Mouse (Mus musculus): ENCODE results near the gene Strn3. TPM values are rescaled to one million over a fixed set of nuclear protein-coding genes. Genes with fewer than 3 reads are reported as not detected.
"Not testable (repeated sequence)": the region's sequence is repeated elsewhere in the genome, so short reads cannot be mapped to it uniquely, and the experiment has no call there.

Gene Strn3
- polyA plus RNA-seq, 1 experiment from 2014 or later: 51.5 TPM

- H3K9me3 ChIP-seq (ENCODE audit: control insufficient read depth, low read length): no peaks in the 10 kb centered on the region
- H3K27me3 ChIP-seq (ENCODE audit: control insufficient read depth, insufficient read depth, low read length): no peaks in the 10 kb centered on the region
- 97% methylated on average over 5 of the region's 5 CpGs for WGBS
- no peak overlapping the region for H3K27ac ChIP-seq (replicated peaks; ENCODE audit: low read depth, low read length)
- no peak for DNase-seq
- H3K4me3 ChIP-seq (replicated peaks; ENCODE audit: low read depth, low read length): no peak overlapping the region
- H3K9ac ChIP-seq (replicated peaks; ENCODE audit: low read length): no peak overlapping the region
- no peak for ATAC-seq (ENCODE audit: low FRiP score, low TSS enrichment)
- H3K4me1 ChIP-seq (ENCODE audit: control insufficient read depth, insufficient read depth, low read length): no peaks in the 10 kb centered on the region
- no peak overlapping the region for H3K4me2 ChIP-seq (ENCODE audit: low read length)
- peaks cover 53% of the 10 kb centered on the region for H3K36me3 ChIP-seq (ENCODE audit: control insufficient read depth, insufficient read depth, low read length)
Measured at GRCm38 (mm10) chr12:51612361-51612760, 79.3 kb downstream of the Strn3 start.

GRCm38 (mm10) chr12:51606138-51606537 is 85.6 kb downstream of the Strn3 start:
- H3K9me3 ChIP-seq (ENCODE audit: control insufficient read depth, low read length): no peaks in the 10 kb centered on the region
- H3K27me3 ChIP-seq (ENCODE audit: control insufficient read depth, insufficient read depth, low read length): no peaks in the 10 kb centered on the region
- no peak overlapping the region for H3K4me2 ChIP-seq (ENCODE audit: low read length)
- H3K27ac ChIP-seq (replicated peaks; ENCODE audit: low read depth, low read length): no peak overlapping the region
- H3K4me3 ChIP-seq (replicated peaks; ENCODE audit: low read depth, low read length): no peak overlapping the region
- peaks cover 26% of the 10 kb centered on the region for H3K36me3 ChIP-seq (ENCODE audit: control insufficient read depth, insufficient read depth, low read length)
- H3K4me1 ChIP-seq (ENCODE audit: control insufficient read depth, insufficient read depth, low read length): no peaks in the 10 kb centered on the region
- DNase-seq (no peak), ATAC-seq (ENCODE audit: low FRiP score, low TSS enrichment) (no peak)
- no peak overlapping the region for H3K9ac ChIP-seq (replicated peaks; ENCODE audit: low read length)
- 88% methylated on average over 4 of the region's 4 CpGs for WGBS

GRCm38 (mm10) chr12:51603306-51603705 is 88.4 kb downstream of the Strn3 start:
- no peak overlapping the region for H3K4me3 ChIP-seq (replicated peaks; ENCODE audit: low read depth, low read length)
- H3K27me3 ChIP-seq (ENCODE audit: control insufficient read depth, insufficient read depth, low read length): no peaks in the 10 kb centered on the region
- DNase-seq: no peak
- no peak for ATAC-seq (ENCODE audit: low FRiP score, low TSS enrichment)
- H3K9me3 ChIP-seq (ENCODE audit: control insufficient read depth, low read length): no peaks in the 10 kb centered on the region
- WGBS: 97% methylated on average over 10 of the region's 10 CpGs
- no peaks in the 10 kb centered on the region for H3K4me1 ChIP-seq (ENCODE audit: control insufficient read depth, insufficient read depth, low read length)
- H3K36me3 ChIP-seq (ENCODE audit: control insufficient read depth, insufficient read depth, low read length): peaks cover 18% of the 10 kb centered on the region; the same call in 1 of the 2 replicates
- no peak overlapping the region for H3K9ac ChIP-seq (replicated peaks; ENCODE audit: low read length)
- H3K27ac ChIP-seq (replicated peaks; ENCODE audit: low read depth, low read length): no peak overlapping the region
- no peak overlapping the region for H3K4me2 ChIP-seq (ENCODE audit: low read length)

- 1% methylated on average over 18 of the region's 18 CpGs for WGBS
- H3K9me3 ChIP-seq (ENCODE audit: control insufficient read depth, low read length): no peaks in the 10 kb centered on the region
- ATAC-seq (ENCODE audit: low FRiP score, low TSS enrichment): no peak; the same call in 1 of the 2 replicates
- peak; percentile 56 for DNase-seq
- 0 out of 2 replicates have a peak, but pooled peaks cover 8% of the 10 kb centered on the region for H3K4me1 ChIP-seq (ENCODE audit: control insufficient read depth, insufficient read depth, low read length)
- peak overlapping the region; percentile 60 for H3K9ac ChIP-seq (replicated peaks; ENCODE audit: low read length)
- H3K27ac ChIP-seq (replicated peaks; ENCODE audit: low read depth, low read length): no peak overlapping the region
- H3K4me3 ChIP-seq (replicated peaks; ENCODE audit: low read depth, low read length): peak overlapping the region; percentile 68
- no peaks in the 10 kb centered on the region for H3K36me3 ChIP-seq (ENCODE audit: control insufficient read depth, insufficient read depth, low read length)
- peak overlapping the region; percentile 97 for H3K4me2 ChIP-seq (ENCODE audit: low read length)
- peaks cover 38% of the 10 kb centered on the region for H3K27me3 ChIP-seq (ENCODE audit: control insufficient read depth, insufficient read depth, low read length)
Measured at GRCm38 (mm10) chr12:51594030-51594470, 97.6 kb downstream of the Strn3 start.

- no peaks in the 10 kb centered on the region for H3K36me3 ChIP-seq (ENCODE audit: control insufficient read depth, insufficient read depth, low read length)
- 0 out of 2 replicates have a peak, but pooled peaks cover 8% of the 10 kb centered on the region for H3K4me1 ChIP-seq (ENCODE audit: control insufficient read depth, insufficient read depth, low read length)
- no peaks in the 10 kb centered on the region for H3K9me3 ChIP-seq (ENCODE audit: control insufficient read depth, low read length)
- H3K9ac ChIP-seq (replicated peaks; ENCODE audit: low read length): peak within 1 kb of the TSS; percentile 60
- peaks cover 38% of the 10 kb centered on the region for H3K27me3 ChIP-seq (ENCODE audit: control insufficient read depth, insufficient read depth, low read length)
- no peak within 1 kb of the TSS for H3K27ac ChIP-seq (replicated peaks; ENCODE audit: low read depth, low read length)
- peak within 1 kb of the TSS; percentile 68 for H3K4me3 ChIP-seq (replicated peaks; ENCODE audit: low read depth, low read length)
- WGBS: under 1% methylated on average over 71 of the region's 79 CpGs
- ATAC-seq (ENCODE audit: low FRiP score, low TSS enrichment) (peak; percentile 80), DNase-seq (peak; percentile 75)
- peak within 1 kb of the TSS; percentile 97 for H3K4me2 ChIP-seq (ENCODE audit: low read length)
Measured at GRCm38 (mm10) chr12:51593229-51594029, 98.3 kb downstream of the Strn3 start, which contains the start of gene Coch. Gene Coch, plus strand, starts transcription at chr12:51593341.

GRCm38 (mm10) chr12:51592888-51593228 is 98.8 kb downstream of the Strn3 start:
- Histone ChIP-seq H3K4me3 (replicated peaks; ENCODE audit: low read depth, low read length) (peak overlapping the region; percentile 68), H3K27me3 (ENCODE audit: control insufficient read depth, insufficient read depth, low read length) (peaks cover 38% of the 10 kb centered on the region), H3K36me3 (ENCODE audit: control insufficient read depth, insufficient read depth, low read length) (no peaks in the 10 kb centered on the region), H3K27ac (replicated peaks; ENCODE audit: low read depth, low read length) (no peak overlapping the region), H3K9me3 (ENCODE audit: control insufficient read depth, low read length) (no peaks in the 10 kb centered on the region), H3K4me2 (ENCODE audit: low read length) (peak overlapping the region; percentile 97), H3K4me1 (ENCODE audit: control insufficient read depth, insufficient read depth, low read length) (0 out of 2 replicates have a peak, but pooled peaks cover 8% of the 10 kb centered on the region), H3K9ac (replicated peaks; ENCODE audit: low read length) (peak overlapping the region; percentile 60)
- WGBS: 0% methylated on average over 19 of the region's 21 CpGs
- ATAC-seq (ENCODE audit: low FRiP score, low TSS enrichment) (peak; percentile 52), DNase-seq (no peak)

GRCm38 (mm10) chr12:51591921-51592320 is 99.8 kb downstream of the Strn3 start:
- no peak for ATAC-seq (ENCODE audit: low FRiP score, low TSS enrichment)
- H3K4me1 ChIP-seq (ENCODE audit: control insufficient read depth, insufficient read depth, low read length): 0 out of 2 replicates have a peak, but pooled peaks cover 8% of the 10 kb centered on the region

GRCm38 (mm10) chr12:51589263-51589662 is 102.4 kb downstream of the Strn3 start:
- H3K4me2 ChIP-seq (ENCODE audit: low read length): no peak overlapping the region
- no peak overlapping the region for H3K9ac ChIP-seq (replicated peaks; ENCODE audit: low read length)
- H3K36me3 ChIP-seq (ENCODE audit: control insufficient read depth, insufficient read depth, low read length): no peaks in the 10 kb centered on the region
- ATAC-seq (ENCODE audit: low FRiP score, low TSS enrichment) (no peak), DNase-seq (no peak)
- 93% methylated on average over 5 of the region's 5 CpGs for WGBS
- no peak overlapping the region for H3K4me3 ChIP-seq (replicated peaks; ENCODE audit: low read depth, low read length)
- peaks cover 20% of the 10 kb centered on the region; the same call in 1 of the 2 replicates for H3K27me3 ChIP-seq (ENCODE audit: control insufficient read depth, insufficient read depth, low read length)
- peaks cover 5% of the 10 kb centered on the region; the same call in 1 of the 2 replicates for H3K9me3 ChIP-seq (ENCODE audit: control insufficient read depth, low read length)
- H3K4me1 ChIP-seq (ENCODE audit: control insufficient read depth, insufficient read depth, low read length): 0 out of 2 replicates have a peak, but pooled peaks cover 7% of the 10 kb centered on the region
- no peak overlapping the region for H3K27ac ChIP-seq (replicated peaks; ENCODE audit: low read depth, low read length)

More at GRCm38 (mm10) chr12:51591921-51592320, 99.8 kb downstream of the Strn3 start:
- peaks cover 38% of the 10 kb centered on the region for H3K27me3 ChIP-seq (ENCODE audit: control insufficient read depth, insufficient read depth, low read length)
- H3K36me3 ChIP-seq (ENCODE audit: control insufficient read depth, insufficient read depth, low read length): no peaks in the 10 kb centered on the region
- H3K27ac ChIP-seq (replicated peaks; ENCODE audit: low read depth, low read length): no peak overlapping the region
- H3K4me3 ChIP-seq (replicated peaks; ENCODE audit: low read depth, low read length): no peak overlapping the region
- DNase-seq: no peak
- 77% methylated on average over 8 of the region's 8 CpGs for WGBS
- H3K9me3 ChIP-seq (ENCODE audit: control insufficient read depth, low read length): no peaks in the 10 kb centered on the region
- no peak overlapping the region for H3K9ac ChIP-seq (replicated peaks; ENCODE audit: low read length)
- H3K4me2 ChIP-seq (ENCODE audit: low read length): no peak overlapping the region

- H3K9me3 ChIP-seq (ENCODE audit: control insufficient read depth, low read length); H3K27me3 ChIP-seq (ENCODE audit: control insufficient read depth, insufficient read depth, low read length); ATAC-seq (ENCODE audit: low FRiP score, low TSS enrichment); DNase-seq; H3K4me2 ChIP-seq (ENCODE audit: low read length); H3K9ac ChIP-seq (replicated peaks; ENCODE audit: low read length); H3K4me3 ChIP-seq (replicated peaks; ENCODE audit: low read depth, low read length); H3K36me3 ChIP-seq (ENCODE audit: control insufficient read depth, insufficient read depth, low read length); H3K4me1 ChIP-seq (ENCODE audit: control insufficient read depth, insufficient read depth, low read length); H3K27ac ChIP-seq (replicated peaks; ENCODE audit: low read depth, low read length): not testable (repeated sequence)
- WGBS: 91% methylated on average over 2 of the region's 2 CpGs
Measured at GRCm38 (mm10) chr12:51577816-51578215, 113.9 kb downstream of the Strn3 start.
